Mouse (Mus musculus): ENCODE measurements around the gene Cgref1. TPM values are rescaled to one million over a fixed set of nuclear protein-coding genes. Genes with fewer than 3 reads are reported as not detected.

The Cgref1 gene
- polyA plus RNA-seq, 1 experiment: 3.1 TPM

DNA sequence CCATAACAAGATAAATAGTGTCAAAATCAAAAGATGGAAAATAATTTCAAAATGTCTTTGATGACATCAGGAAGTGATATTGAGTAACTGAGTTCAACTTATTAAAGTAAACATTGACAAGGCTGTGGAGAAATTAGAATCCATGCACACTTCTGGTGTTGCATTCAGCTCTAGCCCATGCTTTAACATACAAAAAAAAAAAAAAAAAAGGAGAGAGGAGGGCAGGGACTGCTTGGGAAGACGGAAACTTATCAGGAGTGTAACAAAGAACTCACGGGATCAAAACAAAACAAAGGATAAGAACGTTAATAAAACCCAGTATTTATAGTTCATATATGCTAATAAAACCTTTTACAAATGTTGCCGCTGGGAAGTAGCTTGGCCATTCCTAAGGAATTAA is 59.2 kb downstream of the Cgref1 start:
- DNase-seq (ENCODE audit: low read depth): no peak

Other genes starting within 250 kb of the Cgref1 start
- 0.30 and 0.69 TPM in 2 replicates for gene Dpysl5, start 234.0 kb downstream of the Cgref1 start, polyA plus RNA-seq (2012; rRNA removed)
- gene Mapre3, start 130.9 kb downstream of the Cgref1 start, polyA plus RNA-seq (2012; rRNA removed): 31.4 and 36.3 TPM in 2 replicates
- 82.4 and 97.4 TPM in 2 replicates for gene Tmem214, start 77.6 kb downstream of the Cgref1 start, polyA plus RNA-seq (2012; rRNA removed)
- gene Agbl5, start 56.9 kb downstream of the Cgref1 start, polyA plus RNA-seq (2012; rRNA removed): 20.0 and 22.9 TPM in 2 replicates
- gene Ost4, start 37.8 kb downstream of the Cgref1 start, polyA plus RNA-seq (2012; rRNA removed): 478 and 493 TPM in 2 replicates
- 39.9 and 45.3 TPM in 2 replicates for gene Emilin1, start 32.2 kb downstream of the Cgref1 start, polyA plus RNA-seq (2012; rRNA removed)
- 63.6 and 77.3 TPM in 2 replicates for gene Khk, start 24.2 kb downstream of the Cgref1 start, polyA plus RNA-seq (2012; rRNA removed)
- gene Preb, start 14.8 kb upstream of the Cgref1 start, polyA plus RNA-seq (2012; rRNA removed): 335 and 336 TPM in 2 replicates
- 3.1 and 3.8 TPM in 2 replicates for gene Tcf23, start 23.1 kb upstream of the Cgref1 start, polyA plus RNA-seq (2012; rRNA removed)
- gene Atraid, start 102.7 kb upstream of the Cgref1 start, polyA plus RNA-seq (2012; rRNA removed): 229 and 242 TPM in 2 replicates
- 32.8 and 34.2 TPM in 2 replicates for gene Slc5a6, start 103.3 kb upstream of the Cgref1 start, polyA plus RNA-seq (2012; rRNA removed)
- 216 and 228 TPM in 2 replicates for gene Cad, start 109.2 kb upstream of the Cgref1 start, polyA plus RNA-seq (2012; rRNA removed)
- gene Dnajc5g, start 160.7 kb upstream of the Cgref1 start, polyA plus RNA-seq (2012; rRNA removed): 0.32 and 0.46 TPM in 2 replicates
- 5.7 and 11.3 TPM in 2 replicates for gene Slc30a3, start 162.6 kb upstream of the Cgref1 start, polyA plus RNA-seq (2012; rRNA removed)
- 0.42 TPM in 1 of 2 replicates, not detected in the other for gene Trim54, start 171.1 kb upstream of the Cgref1 start, polyA plus RNA-seq (2012; rRNA removed)
- gene Ucn, start 193.2 kb upstream of the Cgref1 start, polyA plus RNA-seq (2012; rRNA removed): not detected in 2 replicates
- 94.2 and 136 TPM in 2 replicates for gene Mpv17, start 208.7 kb upstream of the Cgref1 start, polyA plus RNA-seq (2012; rRNA removed)
- 2.6 and 3.6 TPM in 2 replicates for gene Gm29609, start 234.3 kb upstream of the Cgref1 start, polyA plus RNA-seq (2012; rRNA removed)
- gene Gtf3c2, start 234.6 kb upstream of the Cgref1 start, polyA plus RNA-seq (2012; rRNA removed): 45.4 TPM in 2 replicates
- gene Snx17, start 247.6 kb upstream of the Cgref1 start, polyA plus RNA-seq (2012; rRNA removed): 109 and 126 TPM in 2 replicates
- gene Eif2b4, start 247.8 kb upstream of the Cgref1 start, polyA plus RNA-seq (2012; rRNA removed): 51.2 and 64.9 TPM in 2 replicates